Mouse (Mus musculus): ENCODE results near the gene Zmynd10.
"Not testable (repeated sequence)": the region's sequence is repeated elsewhere in the genome, so short reads cannot be mapped to it uniquely, and the experiment has no call there.

Gene Zmynd10

GRCm38 (mm10) chr9:107554319-107554825, 7.3 kb downstream of the Zmynd10 start:
- peak; percentile 94 to 95 for DNase-seq (ENCODE audit: low read depth in 2 of 2, low spot score in 2 of 2)

GRCm38 (mm10) chr9:107555031-107555457, 7.9 kb downstream of the Zmynd10 start:
- no peak for DNase-seq (ENCODE audit: low read depth in 2 of 2, low spot score in 2 of 2)

- no peak for DNase-seq (ENCODE audit: low read depth in 2 of 2, low spot score in 2 of 2)
These were observed 8.6 kb downstream of the Zmynd10 start for GRCm38 (mm10) chr9:107555701-107556100.

- no peak for DNase-seq (ENCODE audit: low read depth in 2 of 2, low spot score in 2 of 2)
These were observed 9.2 kb downstream of the Zmynd10 start for GRCm38 (mm10) chr9:107556346-107556745.

GRCm38 (mm10) chr9:107563029-107563581, 16.0 kb downstream of the Zmynd10 start, which contains the start of gene Tusc2:
Gene Tusc2 (plus strand): TSS chr9:107563255.
- peak; percentile 80 to 84 for DNase-seq (ENCODE audit: low read depth in 2 of 2, low spot score in 2 of 2)

- DNase-seq (ENCODE audit: low read depth in 2 of 2, low spot score in 2 of 2): not testable (repeated sequence)
These were observed 18.5 kb downstream of the Zmynd10 start for GRCm38 (mm10) chr9:107565556-107565955.

- peak; percentile 67 to 68 for DNase-seq (ENCODE audit: low read depth in 2 of 2, low spot score in 2 of 2)
These were observed 19.1 kb downstream of the Zmynd10 start for GRCm38 (mm10) chr9:107566041-107566709.

- no peak for DNase-seq (ENCODE audit: low read depth in 2 of 2, low spot score in 2 of 2)
These were observed 19.8 kb downstream of the Zmynd10 start for GRCm38 (mm10) chr9:107566855-107567254.

- DNase-seq (ENCODE audit: low read depth in 2 of 2, low spot score in 2 of 2): no peak
These were observed 20.7 kb downstream of the Zmynd10 start, which contains the start of gene Hyal2 for GRCm38 (mm10) chr9:107567702-107568319. Gene Hyal2 (plus strand): TSS chr9:107567945.

GRCm38 (mm10) chr9:107568331-107569261, 21.5 kb downstream of the Zmynd10 start:
- DNase-seq (ENCODE audit: low read depth in 2 of 2, low spot score in 2 of 2): peak; percentile 62 to 76

- no peak for DNase-seq (ENCODE audit: low read depth in 2 of 2, low spot score in 2 of 2)
These were observed 22.2 kb downstream of the Zmynd10 start for GRCm38 (mm10) chr9:107569270-107569669.

- no peak for DNase-seq (ENCODE audit: low read depth in 2 of 2, low spot score in 2 of 2)
These were observed 22.9 kb downstream of the Zmynd10 start for GRCm38 (mm10) chr9:107570016-107570415.

- no peak for DNase-seq (ENCODE audit: low read depth in 2 of 2, low spot score in 2 of 2)
These were observed 23.7 kb downstream of the Zmynd10 start for GRCm38 (mm10) chr9:107570845-107571244.

- DNase-seq (ENCODE audit: low read depth in 2 of 2, low spot score in 2 of 2): no peak
These were observed 24.6 kb downstream of the Zmynd10 start for GRCm38 (mm10) chr9:107571534-107572326.

- DNase-seq (ENCODE audit: low read depth in 2 of 2, low spot score in 2 of 2): no peak
These were observed 25.2 kb downstream of the Zmynd10 start for GRCm38 (mm10) chr9:107572327-107572662.

- DNase-seq (ENCODE audit: low read depth in 2 of 2, low spot score in 2 of 2): not testable (repeated sequence)
These were observed 26.7 kb downstream of the Zmynd10 start for GRCm38 (mm10) chr9:107573774-107574173.

GRCm38 (mm10) chr9:107575579-107576356, 28.7 kb downstream of the Zmynd10 start:
- no peak for DNase-seq (ENCODE audit: low read depth in 2 of 2, low spot score in 2 of 2)

GRCm38 (mm10) chr9:107576357-107577107, 29.4 kb downstream of the Zmynd10 start, which contains the start of gene Hyal1:
Gene Hyal1 (plus strand): TSS chr9:107576927.
- DNase-seq (ENCODE audit: low read depth in 2 of 2, low spot score in 2 of 2): no peak

GRCm38 (mm10) chr9:107577871-107578270, 30.8 kb downstream of the Zmynd10 start:
- DNase-seq (ENCODE audit: low read depth in 2 of 2, low spot score in 2 of 2): no peak
